Mouse (Mus musculus): ENCODE data around the gene Pspn. TPM values are rescaled to one million over a fixed set of nuclear protein-coding genes. Genes with fewer than 3 reads are reported as not detected.

Pspn gene
- total and polyA plus RNA-seq, 2 experiments from 2014 or later: 0.37 TPM; not detected in 1

- H3K9me3 ChIP-seq (ENCODE audit: low read length): no peaks in the 10 kb centered on the region
- 73% methylated on average over 3 of the region's 3 CpGs for WGBS
- no peak overlapping the region for H3K9ac ChIP-seq (replicated peaks; ENCODE audit: low read length, poor library complexity, severe bottlenecking)
- no peak for ATAC-seq (ENCODE audit: low FRiP score)
- H3K27ac ChIP-seq (ENCODE audit: low read depth, low read length): no peak overlapping the region
- no peak for TF ChIP-seq CTCF (IDR thresholded peaks at IDR 0.05)
- no peaks in the 10 kb centered on the region for H3K36me3 ChIP-seq (ENCODE audit: insufficient read depth, low read length)
- H3K27me3 ChIP-seq (ENCODE audit: insufficient read depth, low read length): no peaks in the 10 kb centered on the region
- no peak for DNase-seq (ENCODE audit: low spot score)
- no peaks in the 10 kb centered on the region for H3K4me1 ChIP-seq (ENCODE audit: insufficient read depth, low read length)
- H3K4me2 ChIP-seq (ENCODE audit: low read depth, low read length, poor library complexity, severe bottlenecking): no peak overlapping the region
- H3K4me3 ChIP-seq (ENCODE audit: low read depth, low read length): no peak overlapping the region
These were observed 24.4 kb downstream of the Pspn start for GRCm38 (mm10) chr17:56975391-56975790.

GRCm38 (mm10) chr17:56974708-56975240 is 25.0 kb downstream of the Pspn start:
- Histone ChIP-seq H3K4me2 (ENCODE audit: low read depth, low read length, poor library complexity, severe bottlenecking) (no peak overlapping the region), H3K4me1 (ENCODE audit: insufficient read depth, low read length) (no peaks in the 10 kb centered on the region), H3K4me3 (ENCODE audit: low read depth, low read length) (no peak overlapping the region), H3K27me3 (ENCODE audit: insufficient read depth, low read length) (no peaks in the 10 kb centered on the region), H3K9me3 (ENCODE audit: low read length) (no peaks in the 10 kb centered on the region), H3K36me3 (ENCODE audit: insufficient read depth, low read length) (no peaks in the 10 kb centered on the region), H3K9ac (replicated peaks; ENCODE audit: low read length, poor library complexity, severe bottlenecking) (no peak overlapping the region), H3K27ac (ENCODE audit: low read depth, low read length) (no peak overlapping the region)
- 79% methylated on average over 5 of the region's 5 CpGs for WGBS
- ATAC-seq (ENCODE audit: low FRiP score) (no peak), DNase-seq (ENCODE audit: low spot score) (no peak)
- no peak for TF ChIP-seq CTCF (IDR thresholded peaks at IDR 0.05)

- H3K9ac ChIP-seq (replicated peaks; ENCODE audit: low read length, poor library complexity, severe bottlenecking): no peak overlapping the region
- H3K9me3 ChIP-seq (ENCODE audit: low read length): no peaks in the 10 kb centered on the region
- H3K27me3 ChIP-seq (ENCODE audit: insufficient read depth, low read length): no peaks in the 10 kb centered on the region
- no peak overlapping the region for H3K4me3 ChIP-seq (ENCODE audit: low read depth, low read length)
- H3K36me3 ChIP-seq (ENCODE audit: insufficient read depth, low read length): no peaks in the 10 kb centered on the region
- no peak overlapping the region for H3K4me2 ChIP-seq (ENCODE audit: low read depth, low read length, poor library complexity, severe bottlenecking)
- WGBS: 70% methylated on average over 12 of the region's 14 CpGs
- no peaks in the 10 kb centered on the region for H3K4me1 ChIP-seq (ENCODE audit: insufficient read depth, low read length)
- DNase-seq (ENCODE audit: low spot score) (no peak), ATAC-seq (ENCODE audit: low FRiP score) (no peak)
- no peak overlapping the region for H3K27ac ChIP-seq (ENCODE audit: low read depth, low read length)
- no peak for TF ChIP-seq CTCF (IDR thresholded peaks at IDR 0.05)
These were observed 25.7 kb downstream of the Pspn start for GRCm38 (mm10) chr17:56973956-56974707.

- ATAC-seq (ENCODE audit: low FRiP score): no peak
- WGBS: 75% methylated on average over 5 of the region's 5 CpGs
- Histone ChIP-seq H3K4me2 (ENCODE audit: low read depth, low read length, poor library complexity, severe bottlenecking) (no peak overlapping the region), H3K9ac (replicated peaks; ENCODE audit: low read length, poor library complexity, severe bottlenecking) (no peak overlapping the region), H3K9me3 (ENCODE audit: low read length) (no peaks in the 10 kb centered on the region), H3K36me3 (ENCODE audit: insufficient read depth, low read length) (no peaks in the 10 kb centered on the region), H3K27me3 (ENCODE audit: insufficient read depth, low read length) (no peaks in the 10 kb centered on the region), H3K4me1 (ENCODE audit: insufficient read depth, low read length) (no peaks in the 10 kb centered on the region), H3K4me3 (ENCODE audit: low read depth, low read length) (no peak overlapping the region), H3K27ac (ENCODE audit: low read depth, low read length) (no peak overlapping the region)
- no peak for DNase-seq (ENCODE audit: low spot score)
- TF ChIP-seq CTCF (IDR thresholded peaks at IDR 0.05): no peak
These were observed 29.7 kb downstream of the Pspn start for GRCm38 (mm10) chr17:56970081-56970480.

GRCm38 (mm10) chr17:56969321-56969720 is 30.5 kb downstream of the Pspn start:
- H3K27me3 ChIP-seq (ENCODE audit: insufficient read depth, low read length): no peaks in the 10 kb centered on the region
- ATAC-seq (ENCODE audit: low FRiP score) (no peak), DNase-seq (ENCODE audit: low spot score) (no peak)
- H3K9me3 ChIP-seq (ENCODE audit: low read length): no peaks in the 10 kb centered on the region
- H3K4me1 ChIP-seq (ENCODE audit: insufficient read depth, low read length): no peaks in the 10 kb centered on the region
- no peak for TF ChIP-seq CTCF (IDR thresholded peaks at IDR 0.05)
- H3K4me3 ChIP-seq (ENCODE audit: low read depth, low read length): no peak overlapping the region
- no peak overlapping the region for H3K4me2 ChIP-seq (ENCODE audit: low read depth, low read length, poor library complexity, severe bottlenecking)
- H3K27ac ChIP-seq (ENCODE audit: low read depth, low read length): no peak overlapping the region
- WGBS: 64% methylated on average over 3 of the region's 3 CpGs
- H3K9ac ChIP-seq (replicated peaks; ENCODE audit: low read length, poor library complexity, severe bottlenecking): no peak overlapping the region
- no peaks in the 10 kb centered on the region for H3K36me3 ChIP-seq (ENCODE audit: insufficient read depth, low read length)

- TF ChIP-seq CTCF (IDR thresholded peaks at IDR 0.05): no peak
- Histone ChIP-seq H3K36me3 (ENCODE audit: insufficient read depth, low read length) (no peaks in the 10 kb centered on the region), H3K9ac (replicated peaks; ENCODE audit: low read length, poor library complexity, severe bottlenecking) (no peak overlapping the region), H3K27ac (ENCODE audit: low read depth, low read length) (no peak overlapping the region), H3K9me3 (ENCODE audit: low read length) (no peaks in the 10 kb centered on the region), H3K4me2 (ENCODE audit: low read depth, low read length, poor library complexity, severe bottlenecking) (no peak overlapping the region), H3K4me1 (ENCODE audit: insufficient read depth, low read length) (no peaks in the 10 kb centered on the region), H3K27me3 (ENCODE audit: insufficient read depth, low read length) (no peaks in the 10 kb centered on the region), H3K4me3 (ENCODE audit: low read depth, low read length) (no peak overlapping the region)
- ATAC-seq (ENCODE audit: low FRiP score) (no peak), DNase-seq (ENCODE audit: low spot score) (no peak)
- 79% methylated on average over 6 of the region's 6 CpGs for WGBS
These were observed 36.2 kb downstream of the Pspn start for GRCm38 (mm10) chr17:56963646-56964045.

Measured in midbrain, postnatal 0 days (tissue).